Mouse (Mus musculus) myocyte (in vitro differentiated cells): ENCODE data around the gene Kcnj16.

ENCODE experiments used
- CEBPB ChIP-seq: IDR thresholded peaks from 2 replicates; pipeline ENCODE4 v1.6.1; 2011; ENCODE audit warnings: mild to moderate bottlenecking, moderate library complexity; ENCODE audit not compliant: poor library complexity, insufficient read depth, severe bottlenecking
- MAX ChIP-seq: IDR thresholded peaks from one replicate; pipeline ENCODE4 v1.6.1; 2011; ENCODE audit warnings: low read depth, mild to moderate bottlenecking, control low read depth
- MYOD1 ChIP-seq, 3 experiments: IDR thresholded peaks; one replicate each; pipeline ENCODE4 v1.6.1; 2011; ENCODE audit warnings: control low read depth in 2 of 3, low read depth in 2 of 3, mild to moderate bottlenecking in 2 of 3, moderate library complexity in 1 of 3; ENCODE audit not compliant: insufficient read length in 2 of 3, control insufficient read depth in 1 of 3
- POLR2A ChIP-seq: IDR thresholded peaks from one replicate; pipeline ENCODE4 v1.6.1; 2011; ENCODE audit warnings: low read depth, mild to moderate bottlenecking, control low read depth, moderate library complexity; ENCODE audit not compliant: insufficient read length
- POLR2AphosphoS2 ChIP-seq: IDR thresholded peaks from one replicate; pipeline ENCODE4 v1.6.1; 2011; ENCODE audit warnings: low read depth, control low read depth; ENCODE audit not compliant: insufficient read length
- TCF12 ChIP-seq: IDR thresholded peaks from one replicate; pipeline ENCODE4 v1.6.1; 2011; ENCODE audit warnings: mild to moderate bottlenecking, control low read depth; ENCODE audit not compliant: poor library complexity, insufficient read depth, severe bottlenecking
- USF1 ChIP-seq: IDR thresholded peaks from one replicate; pipeline ENCODE4 v1.6.1; 2011; ENCODE audit warnings: low read depth, mild to moderate bottlenecking, control low read depth, moderate library complexity

GRCm38 (mm10) chr11:110967019-110967761 is 643 bp upstream of the Kcnj16 start:
- TF ChIP-seq MYOD1 (IDR thresholded peaks at IDR 0.05; ENCODE audit: control insufficient read depth in 1 of 3, insufficient read length in 2 of 3, low read depth in 2 of 3) = no peak
- TF ChIP-seq POLR2A = no peak
- no peak for TF ChIP-seq USF1
- TF ChIP-seq MAX = no peak
- no peak for TF ChIP-seq CEBPB
- no peak for TF ChIP-seq POLR2AphosphoS2
- TF ChIP-seq TCF12 = no peak
